Mouse (Mus musculus) midbrain, embryonic 16.5 days (tissue): ENCODE measurements at regions not wholly inside any gene's neighbourhood (a gene's known extent, or its start where the extent isn't known, plus 50 kb on each side); places are given as distances from the start of the nearest gene placed in this dataset.

Experiments
- ATAC-seq: fragments of 200-750 bp; cut with Nextera tagmentation; 2 replicates; pipeline ENCODE4 v1.8.0; 2017; ENCODE audit warnings: moderate TSS enrichment
- H3K27ac ChIP-seq: fragments of 300-500 bp; sonication (generic); 2 replicates; pipeline ENCODE4 v1.5.1; 2014; ENCODE audit warnings: mild to moderate bottlenecking, low read length, mixed read lengths
- H3K27me3 ChIP-seq: fragments of 300-500 bp; sonication (generic); 2 replicates; pipeline ENCODE4 v1.6.1; 2014; ENCODE audit warnings: low read depth, low read length, mixed read lengths; ENCODE audit not compliant: control insufficient read depth, insufficient read depth
- H3K36me3 ChIP-seq: fragments of 300-500 bp; sonication (generic); 2 replicates; pipeline ENCODE4 v1.6.1; 2014; ENCODE audit warnings: mild to moderate bottlenecking, low read length, moderate library complexity, mixed read lengths; ENCODE audit not compliant: control insufficient read depth, insufficient read depth
- H3K4me1 ChIP-seq: fragments of 300-500 bp; sonication (generic); 2 replicates; pipeline ENCODE4 v1.6.1; 2014; ENCODE audit warnings: mild to moderate bottlenecking, low read length, mixed read lengths; ENCODE audit not compliant: control insufficient read depth, insufficient read depth
- H3K4me2 ChIP-seq: fragments of 300-500 bp; sonication (generic); 2 replicates; pipeline ENCODE4 v1.6.1; 2014; ENCODE audit warnings: mild to moderate bottlenecking, low read length, mixed read lengths
- H3K4me3 ChIP-seq: fragments of 300-500 bp; sonication (generic); 2 replicates; pipeline ENCODE4 v1.5.1; 2014; ENCODE audit warnings: low read depth, mild to moderate bottlenecking, low read length, moderate library complexity, mixed read lengths
- H3K9ac ChIP-seq: fragments of 300-500 bp; sonication (generic); 2 replicates; pipeline ENCODE4 v1.6.1; 2014; ENCODE audit warnings: low read depth, low read length, mixed read lengths
- H3K9me3 ChIP-seq: fragments of 300-500 bp; sonication (generic); replicated peaks from 2 replicates; pipeline ENCODE4 v1.6.1; 2014; ENCODE audit warnings: mild to moderate bottlenecking, low read length, mixed read lengths; ENCODE audit not compliant: control insufficient read depth, poor library complexity, severe bottlenecking
- WGBS: fragments of 180-500 bp; shearing (Covaris S2); extraction: QIAGEN DNeasy Blood & Tissue Kit; methylation state at CpG from one replicate; pipeline ENCODE4 v1.1.7; 2014; 5-methylcytosine and 5-hydroxymethylcytosine counted together

DNA sequence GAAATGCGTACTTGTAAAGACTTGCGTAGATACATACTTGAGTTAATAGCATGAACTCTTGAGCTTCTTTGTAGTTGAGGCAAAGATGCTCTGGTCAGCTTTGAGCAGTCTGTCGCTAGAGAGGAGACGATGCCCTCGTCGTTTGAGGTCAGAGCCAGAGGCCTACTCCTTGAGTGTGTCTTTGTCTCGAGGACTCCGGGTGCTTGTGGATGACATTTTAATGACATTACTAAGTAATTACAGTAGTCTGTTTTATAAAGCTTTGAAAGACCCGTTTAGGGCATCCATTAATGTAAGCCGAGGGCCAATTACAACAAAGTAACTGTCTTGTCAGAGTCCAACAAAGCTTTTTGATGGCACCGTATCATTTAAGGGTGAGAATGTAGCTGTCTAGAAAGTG is 78.2 kb upstream of the Dkk2 start:
- Histone ChIP-seq H3K4me2 (no peak overlapping the region), H3K9me3 (no peaks in the 10 kb centered on the region), H3K9ac (no peak overlapping the region), H3K4me1 (no peaks in the 10 kb centered on the region; the same call in 1 of the 2 replicates), H3K27me3 (no peaks in the 10 kb centered on the region), H3K27ac (no peak overlapping the region), H3K4me3 (no peak overlapping the region), H3K36me3 (no peaks in the 10 kb centered on the region)
- ATAC-seq = no peak
- 71% methylated on average over 11 of the region's 11 CpGs for WGBS

DNA sequence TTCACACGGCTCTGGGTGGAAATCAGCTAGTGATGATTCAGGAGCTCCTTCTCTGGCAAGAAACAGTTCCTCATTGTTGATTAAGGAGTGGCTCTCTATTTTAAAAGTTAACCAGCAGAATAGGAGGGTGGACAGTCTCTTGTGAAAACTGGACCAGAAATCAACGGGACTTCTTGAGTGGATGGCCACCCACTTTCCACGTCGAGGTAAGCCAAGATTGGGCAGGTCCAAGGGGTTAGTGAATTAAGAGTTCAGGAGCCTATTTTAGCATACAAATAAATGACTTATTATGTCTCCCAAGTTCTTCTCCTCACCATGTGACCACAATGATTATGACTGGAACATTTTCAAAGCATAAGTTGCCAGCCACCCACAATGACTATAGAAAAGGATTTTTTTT is 77.7 kb upstream of the Dkk2 start:
- 79% methylated on average over 4 of the region's 4 CpGs for WGBS
- Histone ChIP-seq H3K36me3 (no peaks in the 10 kb centered on the region), H3K9ac (no peak overlapping the region), H3K4me3 (no peak overlapping the region), H3K4me1 (no peaks in the 10 kb centered on the region; the same call in 1 of the 2 replicates), H3K27ac (no peak overlapping the region), H3K4me2 (no peak overlapping the region), H3K9me3 (no peaks in the 10 kb centered on the region), H3K27me3 (no peaks in the 10 kb centered on the region)
- ATAC-seq = no peak

DNA sequence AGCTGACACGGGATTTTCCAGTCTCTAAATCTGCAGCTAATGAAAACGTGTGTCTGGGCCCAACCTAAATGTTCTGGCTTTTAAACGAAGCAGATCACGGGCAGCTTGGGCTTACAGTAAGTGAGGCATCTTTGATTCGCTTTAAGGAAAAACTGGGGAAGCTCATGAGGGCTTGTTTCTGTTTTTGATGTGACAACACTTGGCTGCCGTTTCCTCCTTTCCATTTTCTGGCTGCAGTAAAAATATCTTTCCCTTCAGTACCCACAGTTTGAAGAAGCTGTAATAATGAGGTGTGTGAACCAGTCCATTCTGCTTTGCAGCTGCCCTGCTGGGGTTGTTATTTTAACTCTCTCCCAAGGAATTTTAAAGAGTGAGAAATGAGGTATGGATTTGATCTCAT is 69.9 kb upstream of the Dkk2 start:
- WGBS = 17% methylated on average over 6 of the region's 6 CpGs
- no peaks in the 10 kb centered on the region for H3K36me3 ChIP-seq
- 0 out of 2 replicates have a peak overlapping the region, but pooled peaks have one; percentile 17 for H3K27ac ChIP-seq
- peaks cover 13% of the 10 kb centered on the region; the same call in 1 of the 2 replicates for H3K4me1 ChIP-seq
- H3K27me3 ChIP-seq = no peaks in the 10 kb centered on the region
- H3K4me2 ChIP-seq = peak overlapping the region; percentile 14; the same call in 1 of the 2 replicates
- no peak for ATAC-seq
- H3K9me3 ChIP-seq = no peaks in the 10 kb centered on the region
- H3K9ac ChIP-seq = no peak overlapping the region
- H3K4me3 ChIP-seq = no peak overlapping the region

DNA sequence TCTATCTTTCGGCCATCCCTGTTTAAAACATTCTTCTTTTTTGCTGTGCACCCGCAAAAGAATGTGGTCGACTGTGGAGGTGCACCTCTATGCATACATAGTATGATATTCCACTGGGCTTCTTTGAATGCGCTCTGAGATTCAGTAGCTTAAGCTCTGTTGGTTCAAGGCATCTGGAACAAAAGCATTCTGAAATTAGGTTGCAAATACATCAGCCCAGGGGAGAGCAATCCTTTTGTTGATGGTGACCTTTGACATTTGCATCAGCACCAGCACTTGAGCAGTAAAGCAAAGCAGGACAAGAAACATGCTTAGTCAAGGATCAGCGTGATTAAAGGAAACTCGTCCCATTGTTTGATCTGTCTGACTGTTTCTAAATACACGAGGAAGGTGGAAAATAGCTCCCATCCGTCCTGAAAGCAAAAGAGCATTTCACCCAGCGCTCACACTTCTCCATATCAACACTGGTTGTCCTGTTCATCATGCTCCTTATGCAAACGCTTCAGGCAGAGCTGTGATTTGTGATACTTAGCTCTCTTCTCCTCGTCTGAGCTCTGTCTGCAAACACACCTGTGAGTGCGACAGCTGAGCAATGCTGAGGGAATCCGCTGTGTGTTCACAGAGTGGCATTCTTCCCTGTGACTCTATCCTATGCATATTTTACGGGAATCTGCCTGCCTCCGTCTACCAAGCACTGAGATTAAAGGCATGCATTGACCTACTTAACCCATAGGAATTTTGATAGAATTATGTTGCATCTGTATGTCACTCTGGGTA is 67.4 kb upstream of the Dkk2 start:
- ATAC-seq = peak; percentile 75
- no peak overlapping the region for H3K27ac ChIP-seq

DNA sequence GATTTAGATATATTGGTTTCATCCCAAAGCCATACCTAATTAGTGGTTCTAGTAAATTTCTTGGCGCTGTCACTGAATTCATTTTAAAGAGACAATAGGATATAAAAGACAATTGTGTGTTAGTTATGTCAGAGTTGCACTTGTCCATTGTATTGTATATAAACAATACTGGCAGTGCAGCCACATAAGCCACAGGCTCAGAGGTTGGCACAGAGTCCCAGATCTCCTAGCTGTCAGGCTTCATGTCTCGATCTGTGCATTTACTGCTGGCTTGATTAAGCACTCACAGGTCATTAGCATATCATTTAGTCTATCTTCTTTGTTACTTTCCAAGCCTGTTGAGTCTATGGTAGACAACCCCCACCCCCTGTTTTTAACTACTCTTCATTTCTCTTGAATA is 66.6 kb upstream of the Dkk2 start:
- no peaks in the 10 kb centered on the region for H3K9me3 ChIP-seq
- H3K4me2 ChIP-seq = no peak overlapping the region
- no peak overlapping the region for H3K27ac ChIP-seq
- no peak overlapping the region for H3K4me3 ChIP-seq
- H3K36me3 ChIP-seq = no peaks in the 10 kb centered on the region
- H3K4me1 ChIP-seq = peaks cover 13% of the 10 kb centered on the region; the same call in 1 of the 2 replicates
- no peak overlapping the region for H3K9ac ChIP-seq
- no peak for ATAC-seq
- H3K27me3 ChIP-seq = no peaks in the 10 kb centered on the region
- WGBS = 26% methylated on average over 2 of the region's 2 CpGs

More for the DNA sequence above, 67.4 kb upstream of the Dkk2 start:
- Histone ChIP-seq H3K9ac (0 out of 2 replicates have a peak overlapping the region, but pooled peaks have one; percentile 5), H3K27me3 (no peaks in the 10 kb centered on the region), H3K4me1 (peaks cover 13% of the 10 kb centered on the region; the same call in 1 of the 2 replicates), H3K9me3 (no peaks in the 10 kb centered on the region), H3K4me3 (no peak overlapping the region), H3K36me3 (no peaks in the 10 kb centered on the region), H3K4me2 (peak overlapping the region; percentile 20; the same call in 1 of the 2 replicates)
- WGBS = 5% methylated on average over 15 of the region's 15 CpGs

DNA sequence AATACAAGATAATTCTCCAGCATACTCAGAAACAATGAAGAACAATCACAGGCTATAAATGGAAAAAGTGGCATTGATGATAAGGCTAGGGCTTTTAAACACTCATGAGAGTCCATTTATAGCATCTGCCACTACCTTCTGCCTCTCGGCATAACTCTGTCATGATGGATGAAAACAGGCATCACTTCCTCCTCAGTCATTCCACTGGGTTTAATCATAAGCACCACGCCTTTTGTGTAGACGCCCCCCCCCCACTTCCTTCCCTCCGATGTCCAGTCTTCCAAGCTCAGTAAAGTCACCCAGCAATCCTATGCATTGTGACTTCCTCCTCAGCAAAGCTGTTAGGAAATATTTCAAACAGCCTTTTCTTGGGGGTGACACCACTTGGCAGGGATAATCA is 63.1 kb upstream of the Dkk2 start:
- Histone ChIP-seq H3K36me3 (no peaks in the 10 kb centered on the region), H3K9ac (no peak overlapping the region), H3K4me3 (no peak overlapping the region), H3K27ac (no peak overlapping the region), H3K4me2 (no peak overlapping the region), H3K4me1 (peaks cover 7% of the 10 kb centered on the region; the same call in 1 of the 2 replicates), H3K9me3 (no peaks in the 10 kb centered on the region), H3K27me3 (no peaks in the 10 kb centered on the region)
- ATAC-seq = no peak
- 78% methylated on average over 4 of the region's 4 CpGs for WGBS

DNA sequence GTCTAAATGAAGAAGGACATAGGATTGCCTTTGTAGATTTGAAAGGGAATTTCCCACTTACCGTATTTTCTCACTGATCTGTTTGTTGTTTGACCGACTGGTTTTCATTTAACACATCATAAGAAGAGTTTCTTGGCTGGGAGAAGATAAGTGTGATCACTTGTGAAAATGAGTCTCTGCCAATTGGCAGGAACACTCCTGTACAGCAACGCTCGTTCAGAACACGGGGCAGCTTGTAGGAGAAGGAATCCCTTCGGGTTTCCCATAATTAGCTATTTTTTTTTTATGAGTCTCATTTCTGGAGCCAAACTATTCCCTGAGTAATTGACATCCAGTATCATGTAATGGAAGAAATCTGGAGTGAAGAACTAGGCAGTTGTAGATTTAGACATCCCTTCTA is 61.8 kb upstream of the Dkk2 start:
- Histone ChIP-seq H3K27ac (no peak overlapping the region), H3K9me3 (no peaks in the 10 kb centered on the region), H3K4me3 (no peak overlapping the region), H3K4me1 (0 out of 2 replicates have a peak, but pooled peaks cover 2% of the 10 kb centered on the region), H3K36me3 (no peaks in the 10 kb centered on the region), H3K4me2 (no peak overlapping the region), H3K27me3 (no peaks in the 10 kb centered on the region), H3K9ac (no peak overlapping the region)
- WGBS = 91% methylated on average over 6 of the region's 6 CpGs
- ATAC-seq = no peak

DNA sequence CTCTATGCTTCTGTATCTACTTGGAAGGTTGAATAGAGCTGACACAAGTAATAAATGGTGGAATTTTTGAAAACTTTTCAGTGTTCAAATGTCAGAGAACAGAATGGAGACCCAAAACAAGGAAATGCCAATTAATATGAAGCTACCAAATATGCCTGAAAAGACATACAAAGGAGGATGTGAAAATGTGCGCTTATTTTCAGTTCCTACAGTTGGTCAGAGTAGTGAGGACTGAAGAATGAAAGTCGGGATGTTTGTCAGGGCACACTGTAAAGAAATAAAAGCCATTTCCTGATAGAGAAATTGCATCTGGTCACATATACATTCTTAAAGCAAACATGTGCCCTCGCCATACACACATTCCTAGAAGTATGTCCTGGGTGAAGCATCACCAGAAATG is 56.0 kb upstream of the Dkk2 start:
- Histone ChIP-seq H3K4me2 (no peak overlapping the region), H3K4me1 (peaks cover 9% of the 10 kb centered on the region), H3K4me3 (no peak overlapping the region), H3K27ac (no peak overlapping the region), H3K36me3 (no peaks in the 10 kb centered on the region), H3K27me3 (no peaks in the 10 kb centered on the region), H3K9ac (no peak overlapping the region), H3K9me3 (no peaks in the 10 kb centered on the region)
- 94% methylated on average over 3 of the region's 3 CpGs for WGBS
- ATAC-seq = no peak

DNA sequence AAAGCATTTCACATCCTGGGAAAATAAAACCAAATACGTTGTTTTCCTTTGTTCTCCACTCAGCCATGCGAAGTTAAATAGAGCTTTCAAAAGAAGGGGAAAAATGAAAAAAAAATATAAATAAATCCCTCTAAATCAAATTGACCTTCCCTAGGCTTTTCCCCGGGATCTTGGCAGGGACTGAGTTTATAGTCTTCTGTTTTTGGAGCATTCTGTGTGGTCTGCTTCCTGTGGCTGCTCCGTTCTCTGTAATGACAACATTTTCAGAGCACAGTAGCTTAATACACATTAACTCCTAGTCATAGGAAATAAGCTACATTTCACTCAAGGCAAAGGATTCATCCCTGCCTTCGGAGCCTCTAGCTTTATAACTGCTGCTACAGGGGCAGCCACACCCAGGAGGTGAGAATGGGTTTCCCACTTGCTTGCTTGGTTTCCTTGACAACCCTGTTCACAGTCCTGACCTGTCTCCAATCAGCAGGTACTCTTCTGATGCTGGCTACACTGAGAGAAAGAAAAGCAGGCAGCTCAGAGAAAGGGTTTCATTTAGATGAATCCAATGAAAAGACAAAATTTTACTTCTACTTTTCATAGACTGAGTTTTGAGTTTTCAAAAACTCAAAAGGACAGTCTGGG is 51.9 kb upstream of the Dkk2 start:
- H3K9ac ChIP-seq = no peak overlapping the region
- H3K4me1 ChIP-seq = peaks cover 9% of the 10 kb centered on the region
- H3K4me2 ChIP-seq = peak overlapping the region; percentile 14; the same call in 1 of the 2 replicates
- no peaks in the 10 kb centered on the region for H3K9me3 ChIP-seq
- no peaks in the 10 kb centered on the region for H3K36me3 ChIP-seq
- no peak overlapping the region for H3K4me3 ChIP-seq
- peak; percentile 93 for ATAC-seq
- H3K27ac ChIP-seq = peak overlapping the region; percentile 56
- H3K27me3 ChIP-seq = no peaks in the 10 kb centered on the region
- 25% methylated on average over 5 of the region's 5 CpGs for WGBS
